Mouse (Mus musculus): ENCODE measurements around the gene Nlrp5. TPM values are rescaled to one million over a fixed set of nuclear protein-coding genes. Genes with fewer than 3 reads are reported as not detected.

Gene Nlrp5
- not detected in 2 replicates for polyA plus RNA-seq (2015; fragmentation: Nextera tagmentation; extraction: Ambion mirVana)

GRCm38 (mm10) chr7:23385589-23385988 is at the start of gene Nlrp5:
Gene Nlrp5, plus strand, starts transcription at chr7:23385889.

Small RNAs within 50 kb of the gene (microRNA-seq; reads per million reads assigned to microRNA genes)
- not detected for gene Gm25196

Other genes starting within 250 kb of the Nlrp5 start
- gene Gm10662, start 241.4 kb upstream of the Nlrp5 start, polyA plus RNA-seq (2015; fragmentation: Nextera tagmentation; extraction: Ambion mirVana) = not detected in 2 replicates
- gene Vmn1r165, start 168.6 kb upstream of the Nlrp5 start, polyA plus RNA-seq (2015; fragmentation: Nextera tagmentation; extraction: Ambion mirVana) = not detected in 2 replicates
- not detected in 2 replicates for gene Vmn1r166, start 134.2 kb upstream of the Nlrp5 start, polyA plus RNA-seq (2015; fragmentation: Nextera tagmentation; extraction: Ambion mirVana)
- gene Gm6902, start 107.0 kb upstream of the Nlrp5 start, polyA plus RNA-seq (2015; fragmentation: Nextera tagmentation; extraction: Ambion mirVana) = not detected in 2 replicates
- gene Nlrp4e, start 84.7 kb upstream of the Nlrp5 start, polyA plus RNA-seq (2015; fragmentation: Nextera tagmentation; extraction: Ambion mirVana) = not detected in 2 replicates
- not detected in 2 replicates for gene Vmn1r167, start 121.3 kb downstream of the Nlrp5 start, polyA plus RNA-seq (2015; fragmentation: Nextera tagmentation; extraction: Ambion mirVana)
- gene Vmn1r168, start 153.8 kb downstream of the Nlrp5 start, polyA plus RNA-seq (2015; fragmentation: Nextera tagmentation; extraction: Ambion mirVana) = not detected in 2 replicates
- not detected in 2 replicates for gene Vmn1r169, start 189.6 kb downstream of the Nlrp5 start, polyA plus RNA-seq (2015; fragmentation: Nextera tagmentation; extraction: Ambion mirVana)
- gene Vmn1r170, start 220.3 kb downstream of the Nlrp5 start, polyA plus RNA-seq (2015; fragmentation: Nextera tagmentation; extraction: Ambion mirVana) = not detected in 2 replicates
- not detected in 2 replicates for gene Vmn1r171, start 244.8 kb downstream of the Nlrp5 start, polyA plus RNA-seq (2015; fragmentation: Nextera tagmentation; extraction: Ambion mirVana)

Data from urinary bladder, postnatal 0 days (tissue).